Mouse (Mus musculus): ENCODE results near the gene Gm20924. TPM values are rescaled to one million over a fixed set of nuclear protein-coding genes. Genes with fewer than 3 reads are reported as not detected.
"Not testable (repeated sequence)": the region's sequence is repeated elsewhere in the genome, so short reads cannot be mapped to it uniquely, and the experiment has no call there.

The Gm20924 gene
- polyA plus RNA-seq (2012; rRNA removed) (not detected in 2 replicates), polyA plus RNA-seq (2014; fragmentation: Nextera tagmentation; extraction: Ambion mirVana) (not detected in 2 replicates)

GRCm38 (mm10) chrY:65207427-65207826 is at the start of gene Gm20924:
Gene Gm20924, minus strand, starts transcription at chrY:65207527.
- not testable (repeated sequence) for H3K27me3 ChIP-seq (ENCODE audit: control insufficient read depth, insufficient read depth, low read length); H3K27ac ChIP-seq; H3K4me2 ChIP-seq (ENCODE audit: low read depth); H3K4me3 ChIP-seq (ENCODE audit: insufficient read depth in 1 of 2, low read depth in 2 of 2, low read length in 2 of 2); H3K36me3 ChIP-seq (replicated peaks; ENCODE audit: control insufficient read depth, insufficient read depth, low read depth); ATAC-seq (ENCODE audit: insufficient read depth); DNase-seq (ENCODE audit: low read depth in 3 of 3, low spot score in 3 of 3); H3K4me1 ChIP-seq (replicated peaks; ENCODE audit: control insufficient read depth in 2 of 2, insufficient read depth in 2 of 2, low read length in 1 of 2); H3K9me3 ChIP-seq (ENCODE audit: control insufficient read depth, low read length); H3K9ac ChIP-seq (replicated peaks)
- WGBS (ENCODE audit: insufficient replicate concordance), result no CpG with 5 or more reads among the region's 4 CpGs

Other genes with a start within 250 kb of the Gm20924 start
- gene Gm20736, start 170.2 kb upstream of the Gm20924 start, polyA plus RNA-seq (2012; rRNA removed), result not detected in 2 replicates
- not detected in 2 replicates for gene Gm20736, start 170.2 kb upstream of the Gm20924 start, polyA plus RNA-seq (2014; fragmentation: Nextera tagmentation; extraction: Ambion mirVana)

All from liver, embryonic 14.5 days (tissue).